Mouse (Mus musculus) heart, postnatal 25 days (tissue): ENCODE results near the gene Pcnx2. TPM values are rescaled to one million over a fixed set of nuclear protein-coding genes. Genes with fewer than 3 reads are reported as not detected.

Experiments used
- DNase-seq: peaks from one replicate; pipeline ENCODE4 v3.0.0; 2022; ENCODE audit warnings: low spot score
- intact Hi-C: fragments of 180-260 bp; cut with DNase I; formaldehyde crosslinking; loops from one replicate; pipeline ENCODE4 v1.15.1; 2025
- total RNA-seq, 2 experiments: library from RNA; stranded (reverse); gene quantifications; 2 replicates each; pipeline ENCODE4 v1.2.3; 2021

The Pcnx2 gene
- total RNA-seq, 2 experiments from 2014 or later, result 0.44 to 0.50 TPM

GRCm38 (mm10) chr8:125773281-125773803 lies 124.8 kb downstream of the Pcnx2 start:
- intact Hi-C loops, result no loop called here
- DNase-seq, result no peak

DNA sequence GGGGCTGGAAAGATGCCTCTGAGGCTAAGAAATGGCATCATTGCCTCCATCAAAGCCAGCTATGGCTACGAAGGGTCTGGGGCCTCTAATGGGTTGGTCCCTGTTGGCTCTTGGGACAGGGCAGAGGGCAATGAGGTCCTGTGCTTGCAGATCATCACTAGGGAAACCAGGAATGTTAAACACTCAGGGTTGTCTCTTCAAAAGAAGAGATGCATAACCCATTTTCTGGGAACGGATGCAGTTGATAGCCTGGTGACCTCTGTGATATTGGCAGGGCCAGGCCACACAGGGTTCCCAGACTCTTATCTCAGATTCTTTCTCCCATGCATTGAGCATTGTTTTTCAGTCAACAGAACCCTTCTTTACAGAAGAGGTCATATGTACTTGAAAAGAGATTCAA lies 125.8 kb downstream of the Pcnx2 start:
- intact Hi-C loops, result no loop called here
- no peak for DNase-seq

DNA sequence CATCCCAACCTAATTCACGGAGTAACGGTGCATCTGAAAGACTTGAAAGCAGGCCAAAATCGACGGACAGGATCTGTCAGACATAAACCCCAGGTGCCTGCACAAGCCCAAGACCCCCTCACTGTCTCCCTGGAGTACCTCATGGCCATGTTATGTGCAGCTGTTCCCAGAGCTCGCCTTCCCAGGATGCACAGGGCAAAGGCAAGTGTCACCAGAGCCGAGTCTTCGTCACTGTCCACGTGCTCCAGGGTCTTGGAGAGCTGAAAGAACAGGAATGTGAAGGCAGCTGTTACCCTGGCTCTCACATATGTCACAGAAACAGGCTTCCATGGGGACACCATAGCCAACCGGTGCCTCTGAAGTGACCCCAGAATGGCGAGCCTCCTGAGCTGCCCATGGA lies 130.0 kb downstream of the Pcnx2 start:
- intact Hi-C loops, result no loop called here
- no peak for DNase-seq

- intact Hi-C loops, result no loop called here
- DNase-seq, result no peak
These were observed 134.9 kb downstream of the Pcnx2 start for GRCm38 (mm10) chr8:125763066-125763786.

GRCm38 (mm10) chr8:125759022-125759421 lies 139.1 kb downstream of the Pcnx2 start:
- no peak for DNase-seq
- intact Hi-C loops, result no loop called here

DNA sequence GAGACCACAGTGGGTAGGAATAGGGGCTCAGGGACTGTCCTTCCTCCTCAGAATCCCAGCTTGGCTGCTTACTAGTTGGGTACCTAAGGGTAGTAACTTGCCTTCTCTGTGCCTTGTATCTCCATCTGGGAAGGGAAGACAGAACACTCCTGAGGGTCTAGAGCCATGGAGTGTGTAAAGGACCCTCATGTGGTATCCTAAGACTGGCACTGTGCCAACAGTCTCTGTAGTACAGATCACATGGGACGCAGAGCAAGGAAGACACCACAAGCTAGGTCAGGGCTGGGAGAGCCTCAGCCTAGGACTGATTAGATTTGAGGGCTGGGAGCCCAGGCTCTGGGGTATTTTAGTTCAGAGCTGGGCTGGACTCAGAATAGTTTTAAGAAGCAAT lies 141.0 kb downstream of the Pcnx2 start:
- no peak for DNase-seq
- intact Hi-C loops, result no loop called here

GRCm38 (mm10) chr8:125756391-125757105 lies 141.6 kb downstream of the Pcnx2 start:
- intact Hi-C loops, result no loop called here
- no peak for DNase-seq

GRCm38 (mm10) chr8:125755896-125756295 lies 142.2 kb downstream of the Pcnx2 start:
- intact Hi-C loops, result no loop called here
- DNase-seq, result no peak

DNA sequence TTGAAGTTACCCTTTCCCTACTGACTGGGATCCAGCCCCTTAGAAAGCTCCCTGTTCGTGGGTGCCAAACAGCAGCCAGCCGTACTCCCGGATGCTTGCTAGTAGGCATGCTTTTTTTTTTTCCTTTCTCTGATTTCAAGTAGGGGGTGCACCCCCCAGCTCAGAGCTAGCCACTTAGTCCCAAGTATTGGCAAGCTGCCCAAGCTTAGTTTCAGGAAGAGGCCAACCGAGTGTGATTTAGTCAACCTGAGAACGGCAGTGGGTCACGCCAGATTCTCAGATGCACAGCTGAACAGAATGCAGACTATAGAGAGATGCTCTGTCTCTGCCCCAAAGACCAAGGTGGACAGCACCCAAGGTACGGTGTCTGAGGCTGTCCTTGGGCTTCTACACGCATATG lies 147.3 kb downstream of the Pcnx2 start:
- intact Hi-C loops, result no loop called here

GRCm38 (mm10) chr8:125747390-125747789 lies 150.7 kb downstream of the Pcnx2 start:
- intact Hi-C loops, result no loop called here
- no peak for DNase-seq

More for the DNA sequence above, 147.3 kb downstream of the Pcnx2 start:
- DNase-seq, result no peak

DNA sequence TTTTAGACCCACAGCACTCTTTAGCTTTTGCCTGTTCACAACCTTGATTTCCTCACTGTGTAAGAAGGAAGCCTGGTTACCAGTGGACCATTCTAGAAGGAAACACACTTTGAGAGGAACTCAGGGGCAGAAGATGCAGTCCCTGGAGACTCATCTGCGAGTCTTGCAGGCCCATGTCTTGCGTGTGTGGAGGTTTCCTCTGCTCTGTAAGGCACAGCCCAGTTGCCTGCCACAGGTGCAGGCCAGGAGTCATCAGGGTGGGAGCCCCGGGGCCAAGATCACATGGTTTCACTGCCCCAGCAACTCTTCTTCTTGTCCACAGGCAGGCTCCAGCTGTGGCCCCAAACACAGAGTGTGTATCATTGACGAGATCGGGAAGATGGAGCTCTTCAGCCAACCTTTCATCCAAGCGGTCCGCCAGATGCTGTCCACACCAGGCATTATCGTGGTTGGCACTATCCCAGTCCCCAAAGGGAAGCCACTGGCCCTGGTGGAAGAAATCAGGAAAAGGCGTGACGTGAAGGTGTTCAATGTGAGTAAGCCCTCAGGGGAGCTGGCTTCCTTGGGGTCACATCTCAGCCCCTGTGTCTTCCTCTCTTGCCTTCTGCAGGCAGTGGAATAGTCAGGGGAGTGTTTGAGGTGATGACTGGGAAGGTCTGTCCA lies 153.1 kb downstream of the Pcnx2 start:
- intact Hi-C loops, result no loop called here
- no peak for DNase-seq

GRCm38 (mm10) chr8:125742406-125742805 lies 155.7 kb downstream of the Pcnx2 start:
- DNase-seq, result no peak
- intact Hi-C loops, result no loop called here

GRCm38 (mm10) chr8:125741855-125742254 lies 156.3 kb downstream of the Pcnx2 start:
- DNase-seq, result no peak
- intact Hi-C loops, result no loop called here

GRCm38 (mm10) chr8:125741377-125741776 lies 156.7 kb downstream of the Pcnx2 start:
- intact Hi-C loops, result no loop called here
- no peak for DNase-seq

GRCm38 (mm10) chr8:125740655-125741054 lies 157.5 kb downstream of the Pcnx2 start:
- intact Hi-C loops, result no loop called here
- DNase-seq, result no peak

- intact Hi-C loops, result no loop called here
These were observed 159.2 kb downstream of the Pcnx2 start for GRCm38 (mm10) chr8:125738956-125739355.

GRCm38 (mm10) chr8:125733964-125734956 lies 163.9 kb downstream of the Pcnx2 start:
- intact Hi-C loops, result no loop called here
- peak; percentile 71 for DNase-seq

More at GRCm38 (mm10) chr8:125738956-125739355, 159.2 kb downstream of the Pcnx2 start:
- DNase-seq, result no peak

DNA sequence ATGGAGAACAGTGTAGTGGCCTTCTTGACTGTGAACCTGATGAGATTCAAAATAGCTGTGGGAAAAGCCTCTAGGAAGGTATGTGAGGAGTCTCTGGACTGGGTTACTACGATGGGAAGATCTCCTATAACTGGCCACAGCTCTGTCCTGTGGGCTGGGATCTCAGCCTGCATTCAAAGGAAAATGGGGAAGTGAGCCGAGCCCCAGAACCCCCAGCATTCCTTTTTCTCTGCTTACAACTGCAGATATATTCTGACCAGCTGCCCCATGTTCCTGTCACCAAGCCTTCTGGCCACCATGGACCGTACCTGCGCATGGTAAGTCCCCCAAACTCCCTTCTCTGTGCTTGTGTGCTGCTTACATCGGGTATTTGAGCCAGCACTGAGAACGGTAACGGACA lies 168.4 kb downstream of the Pcnx2 start, which contains the start of gene Ntpcr:
Gene Ntpcr, plus strand, starts transcription at position 218 of the 400 bp plus-strand sequence.
- intact Hi-C loops, result no loop called here
- DNase-seq, result no peak

- DNase-seq, result no peak
- intact Hi-C loops, result no loop called here
These were observed 170.3 kb downstream of the Pcnx2 start for GRCm38 (mm10) chr8:125727797-125728196.
